Mouse (Mus musculus): ENCODE data around the gene Lgals4. TPM values are rescaled to one million over a fixed set of nuclear protein-coding genes. Genes with fewer than 3 reads are reported as not detected.
A peak's percentile ranks its signal among the peaks of the same experiment; 100 is the strongest.
"Not testable (repeated sequence)": the region's sequence is repeated elsewhere in the genome, so short reads cannot be mapped to it uniquely, and the experiment has no call there.

Lgals4 gene
- polyA plus RNA-seq, 1 experiment from 2014 or later, result 3.3 TPM

GRCm38 (mm10) chr7:28877856-28878255 lies 44.2 kb downstream of the Lgals4 start:
- no peaks in the 10 kb centered on the region for H3K9me3 ChIP-seq (replicated peaks)
- 0 out of 2 replicates have a peak, but pooled peaks cover 5% of the 10 kb centered on the region for H3K4me1 ChIP-seq
- WGBS, result 88% methylated on average over 4 of the region's 4 CpGs
- no peak overlapping the region for H3K4me2 ChIP-seq
- no peak overlapping the region for H3K27ac ChIP-seq
- no peaks in the 10 kb centered on the region for H3K36me3 ChIP-seq (ENCODE audit: poor library complexity, severe bottlenecking)
- H3K9ac ChIP-seq, result no peak overlapping the region
- no peak overlapping the region for H3K4me3 ChIP-seq
- ATAC-seq, result no peak
- H3K27me3 ChIP-seq, result no peaks in the 10 kb centered on the region

GRCm38 (mm10) chr7:28879606-28880005 lies 46.0 kb downstream of the Lgals4 start:
- no peak overlapping the region for H3K4me2 ChIP-seq
- H3K9ac ChIP-seq, result no peak overlapping the region
- H3K27me3 ChIP-seq, result no peaks in the 10 kb centered on the region
- 87% methylated on average over 7 of the region's 7 CpGs for WGBS
- H3K27ac ChIP-seq, result no peak overlapping the region
- no peak overlapping the region for H3K4me3 ChIP-seq
- H3K4me1 ChIP-seq, result 0 out of 2 replicates have a peak, but pooled peaks cover 5% of the 10 kb centered on the region
- H3K9me3 ChIP-seq (replicated peaks), result no peaks in the 10 kb centered on the region
- no peaks in the 10 kb centered on the region for H3K36me3 ChIP-seq (ENCODE audit: poor library complexity, severe bottlenecking)
- no peak for ATAC-seq

- Histone ChIP-seq H3K9me3 (replicated peaks) (no peaks in the 10 kb centered on the region), H3K27me3 (no peaks in the 10 kb centered on the region), H3K36me3 (ENCODE audit: poor library complexity, severe bottlenecking) (no peaks in the 10 kb centered on the region), H3K27ac (no peak overlapping the region), H3K4me1 (0 out of 2 replicates have a peak, but pooled peaks cover 5% of the 10 kb centered on the region), H3K9ac (no peak overlapping the region), H3K4me2 (no peak overlapping the region), H3K4me3 (no peak overlapping the region)
- WGBS, result 84% methylated on average over 10 of the region's 10 CpGs
- no peak for ATAC-seq
These were observed 46.9 kb downstream of the Lgals4 start for GRCm38 (mm10) chr7:28880554-28880953.

GRCm38 (mm10) chr7:28881199-28881598 lies 47.5 kb downstream of the Lgals4 start, which contains the start of gene Capn12:
Gene Capn12 (plus strand): TSS chr7:28881422.
- no peak within 1 kb of the TSS for H3K4me3 ChIP-seq
- ATAC-seq, result no peak
- H3K27ac ChIP-seq, result no peak within 1 kb of the TSS
- H3K9me3 ChIP-seq (replicated peaks), result no peaks in the 10 kb centered on the region
- WGBS, result 36% methylated on average over 13 of the region's 13 CpGs
- H3K27me3 ChIP-seq, result no peaks in the 10 kb centered on the region
- H3K4me2 ChIP-seq, result no peak within 1 kb of the TSS
- H3K4me1 ChIP-seq, result 0 out of 2 replicates have a peak, but pooled peaks cover 5% of the 10 kb centered on the region
- H3K36me3 ChIP-seq (ENCODE audit: poor library complexity, severe bottlenecking), result no peaks in the 10 kb centered on the region
- no peak within 1 kb of the TSS for H3K9ac ChIP-seq

GRCm38 (mm10) chr7:28883039-28883438 lies 49.4 kb downstream of the Lgals4 start:
- no peak overlapping the region for H3K4me2 ChIP-seq
- no peak overlapping the region for H3K4me3 ChIP-seq
- H3K27me3 ChIP-seq, result peaks cover 15% of the 10 kb centered on the region
- H3K4me1 ChIP-seq, result 0 out of 2 replicates have a peak, but pooled peaks cover 5% of the 10 kb centered on the region
- WGBS, result 70% methylated on average over 11 of the region's 11 CpGs
- ATAC-seq, result no peak
- H3K36me3 ChIP-seq (ENCODE audit: poor library complexity, severe bottlenecking), result no peaks in the 10 kb centered on the region
- no peak overlapping the region for H3K9ac ChIP-seq
- no peak overlapping the region for H3K27ac ChIP-seq
- H3K9me3 ChIP-seq (replicated peaks), result no peaks in the 10 kb centered on the region

- H3K9ac ChIP-seq; H3K27ac ChIP-seq; H3K4me3 ChIP-seq; H3K36me3 ChIP-seq (ENCODE audit: poor library complexity, severe bottlenecking); H3K4me1 ChIP-seq; H3K4me2 ChIP-seq; ATAC-seq; H3K9me3 ChIP-seq (replicated peaks): not testable (repeated sequence)
- 85% methylated on average over 4 of the region's 4 CpGs for WGBS
- H3K27me3 ChIP-seq, result peaks cover 22% of the 10 kb centered on the region
These were observed 50.0 kb downstream of the Lgals4 start for GRCm38 (mm10) chr7:28883704-28884103.

- WGBS, result 19% methylated on average over 14 of the region's 14 CpGs
- Histone ChIP-seq H3K9me3 (replicated peaks) (no peaks in the 10 kb centered on the region), H3K4me3 (no peak overlapping the region), H3K4me1 (peaks cover 10% of the 10 kb centered on the region), H3K9ac (no peak overlapping the region), H3K27me3 (peaks cover 40% of the 10 kb centered on the region), H3K27ac (no peak overlapping the region), H3K36me3 (ENCODE audit: poor library complexity, severe bottlenecking) (peaks cover 4% of the 10 kb centered on the region), H3K4me2 (no peak overlapping the region)
- ATAC-seq, result no peak; the same call in 1 of the 2 replicates
These were observed 52.8 kb downstream of the Lgals4 start for GRCm38 (mm10) chr7:28886486-28886885.

- Histone ChIP-seq H3K9ac (peak overlapping the region; percentile 51), H3K9me3 (replicated peaks) (no peaks in the 10 kb centered on the region), H3K4me2 (peak overlapping the region; percentile 62), H3K4me1 (peaks cover 9% of the 10 kb centered on the region), H3K27me3 (peaks cover 40% of the 10 kb centered on the region), H3K4me3 (peak overlapping the region; percentile 37), H3K36me3 (ENCODE audit: poor library complexity, severe bottlenecking) (peaks cover 25% of the 10 kb centered on the region), H3K27ac (no peak overlapping the region)
- WGBS, result 3% methylated on average over 27 of the region's 27 CpGs
- ATAC-seq, result 0 out of 2 replicates have a peak, but pooled peaks have one; percentile 14
These were observed 55.1 kb downstream of the Lgals4 start for GRCm38 (mm10) chr7:28888701-28889161.

Other genes with a start within 250 kb of the Lgals4 start
- gene Samd4b, start 235.7 kb upstream of the Lgals4 start, polyA plus RNA-seq (2015; fragmentation: Nextera tagmentation; extraction: Ambion mirVana), result 20.0 and 20.5 TPM in 2 replicates
- 36.1 and 36.8 TPM in 2 replicates for gene Pak4, start 235.7 kb upstream of the Lgals4 start, polyA plus RNA-seq (2015; fragmentation: Nextera tagmentation; extraction: Ambion mirVana)
- not detected in 2 replicates for gene Acp7, start 202.5 kb upstream of the Lgals4 start, polyA plus RNA-seq (2015; fragmentation: Nextera tagmentation; extraction: Ambion mirVana)
- 3.6 and 3.8 TPM in 2 replicates for gene Fbxo27, start 141.0 kb upstream of the Lgals4 start, polyA plus RNA-seq (2015; fragmentation: Nextera tagmentation; extraction: Ambion mirVana)
- 4.4 and 5.3 TPM in 2 replicates for gene Fbxo17, start 117.0 kb upstream of the Lgals4 start, polyA plus RNA-seq (2015; fragmentation: Nextera tagmentation; extraction: Ambion mirVana)
- gene Mrps12, start 92.0 kb upstream of the Lgals4 start, polyA plus RNA-seq (2015; fragmentation: Nextera tagmentation; extraction: Ambion mirVana), result 107 and 122 TPM in 2 replicates
- gene Sars2, start 91.9 kb upstream of the Lgals4 start, polyA plus RNA-seq (2015; fragmentation: Nextera tagmentation; extraction: Ambion mirVana), result 23.0 and 23.7 TPM in 2 replicates
- gene Ccer2, start 77.7 kb upstream of the Lgals4 start, polyA plus RNA-seq (2015; fragmentation: Nextera tagmentation; extraction: Ambion mirVana), result not detected in 2 replicates
- gene Sirt2, start 67.1 kb upstream of the Lgals4 start, polyA plus RNA-seq (2015; fragmentation: Nextera tagmentation; extraction: Ambion mirVana), result 86.3 and 86.9 TPM in 2 replicates
- 51.0 and 52.9 TPM in 2 replicates for gene Nfkbib, start 66.3 kb upstream of the Lgals4 start, polyA plus RNA-seq (2015; fragmentation: Nextera tagmentation; extraction: Ambion mirVana)
- 1.7 and 2.0 TPM in 2 replicates for gene Rinl, start 44.9 kb upstream of the Lgals4 start, polyA plus RNA-seq (2015; fragmentation: Nextera tagmentation; extraction: Ambion mirVana)
- 264 and 282 TPM in 2 replicates for gene Hnrnpl, start 25.3 kb upstream of the Lgals4 start, polyA plus RNA-seq (2015; fragmentation: Nextera tagmentation; extraction: Ambion mirVana)
- gene Ech1, start 8.6 kb upstream of the Lgals4 start, polyA plus RNA-seq (2015; fragmentation: Nextera tagmentation; extraction: Ambion mirVana), result 69.1 and 75.6 TPM in 2 replicates
- gene Lgals7, start 30.0 kb downstream of the Lgals4 start, polyA plus RNA-seq (2015; fragmentation: Nextera tagmentation; extraction: Ambion mirVana), result 2.0 and 2.4 TPM in 2 replicates
- 0.21 and 0.30 TPM in 2 replicates for gene Capn12, start 47.6 kb downstream of the Lgals4 start, polyA plus RNA-seq (2015; fragmentation: Nextera tagmentation; extraction: Ambion mirVana)
- gene Actn4, start 128.5 kb downstream of the Lgals4 start, polyA plus RNA-seq (2015; fragmentation: Nextera tagmentation; extraction: Ambion mirVana), result 114 and 136 TPM in 2 replicates
- 351 and 356 TPM in 2 replicates for gene Eif3k, start 148.0 kb downstream of the Lgals4 start, polyA plus RNA-seq (2015; fragmentation: Nextera tagmentation; extraction: Ambion mirVana)
- gene Map4k1, start 148.2 kb downstream of the Lgals4 start, polyA plus RNA-seq (2015; fragmentation: Nextera tagmentation; extraction: Ambion mirVana), result 4.3 and 4.4 TPM in 2 replicates